ENCODE assay signal across 21 mouse cellular contexts in the genomic region with DNA sequence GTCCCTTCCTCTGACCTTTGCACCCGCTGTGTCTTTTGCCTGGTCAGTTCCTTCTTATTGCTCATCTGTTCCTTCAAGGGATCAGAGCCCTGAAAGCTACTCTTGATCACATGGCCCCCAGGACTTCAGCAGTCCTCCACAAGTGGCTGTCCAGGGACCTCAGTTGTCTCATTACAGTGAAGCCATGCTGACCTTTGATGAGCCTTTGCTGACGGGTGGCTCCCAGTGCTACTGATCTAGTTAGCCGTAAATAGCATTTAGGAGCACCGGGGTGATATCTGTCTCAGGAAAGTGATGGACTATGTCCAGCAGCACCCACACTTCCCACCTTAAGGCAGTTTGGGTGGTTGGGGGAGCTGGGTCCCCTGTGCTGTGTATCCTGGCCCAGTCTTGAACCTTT.
DNase-seq lines count a peak whose midpoint lies in the region; ATAC-seq lines count a peak whose summit lies in the region.
"Had no signal": no experiment of that assay in that cellular context is flagged by ENCODE, and none has a peak within 500 bp of the region (broad histone marks: within the 10 kb centered on the region; RNA-seq: fewer than 3 reads in every experiment).

No protein-coding gene starts in this region.

- H3K9me3 ChIP-seq in forebrain, embryonic 10.5 days: no peaks in the 10 kb centered on the region
- no peaks in the 10 kb centered on the region for H3K9me3 ChIP-seq in forebrain, embryonic 13.5 days (replicated peaks)
- H3K9me3 ChIP-seq in hindbrain, embryonic 13.5 days: no peaks in the 10 kb centered on the region
- no peaks in the 10 kb centered on the region for H3K9me3 ChIP-seq in hindbrain, embryonic 11.5 days (ENCODE audit: control insufficient read depth, low read length)
- H3K9me3 ChIP-seq in midbrain, embryonic 10.5 days (replicated peaks): no peaks in the 10 kb centered on the region
- H3K9me3 ChIP-seq in midbrain, embryonic 11.5 days (ENCODE audit: control insufficient read depth, low read length): no peaks in the 10 kb centered on the region
- H3K9me3 ChIP-seq: embryonic facial prominence, embryonic 10.5 days; hindbrain, embryonic 12.5 days had no signal

- H3K4me3 ChIP-seq in forebrain, embryonic 10.5 days: no peak overlapping the region
- no peak overlapping the region for H3K4me3 ChIP-seq in forebrain, embryonic 13.5 days
- H3K4me3 ChIP-seq in hindbrain, embryonic 13.5 days: no peak overlapping the region
- H3K4me3 ChIP-seq in hindbrain, embryonic 11.5 days (ENCODE audit: low read depth, low read length): no peak overlapping the region
- H3K4me3 ChIP-seq in midbrain, embryonic 10.5 days: no peak overlapping the region
- no peak overlapping the region for H3K4me3 ChIP-seq in midbrain, embryonic 11.5 days (ENCODE audit: low read depth, low read length)
- H3K4me3 ChIP-seq: embryonic facial prominence, embryonic 10.5 days; erythroblast, embryonic 14.5 days; hindbrain, embryonic 12.5 days had no signal

- 91% methylated on average over 4 of the region's 4 CpGs for WGBS in forebrain, embryonic 10.5 days
- WGBS in forebrain, embryonic 13.5 days: 92% methylated on average over 4 of the region's 4 CpGs
- 79% methylated on average over 4 of the region's 4 CpGs for WGBS in hindbrain, embryonic 13.5 days
- WGBS in hindbrain, embryonic 11.5 days: 80% methylated on average over 4 of the region's 4 CpGs
- WGBS in midbrain, embryonic 10.5 days: 92% methylated on average over 4 of the region's 4 CpGs
- 92% methylated on average over 4 of the region's 4 CpGs for WGBS in midbrain, embryonic 11.5 days

- no peak overlapping the region for H3K9ac ChIP-seq in forebrain, embryonic 13.5 days
- no peak overlapping the region for H3K9ac ChIP-seq in hindbrain, embryonic 13.5 days
- no peak overlapping the region for H3K9ac ChIP-seq in hindbrain, embryonic 11.5 days (ENCODE audit: low read depth, low read length)
- no peak overlapping the region for H3K9ac ChIP-seq in midbrain, embryonic 11.5 days (ENCODE audit: low read length)
- H3K9ac ChIP-seq: hindbrain, embryonic 12.5 days had no signal

- H3K27me3 ChIP-seq in forebrain, embryonic 10.5 days (ENCODE audit: poor library complexity, severe bottlenecking): no peaks in the 10 kb centered on the region
- no peaks in the 10 kb centered on the region for H3K27me3 ChIP-seq in forebrain, embryonic 13.5 days
- no peaks in the 10 kb centered on the region for H3K27me3 ChIP-seq in hindbrain, embryonic 13.5 days
- H3K27me3 ChIP-seq in hindbrain, embryonic 11.5 days (ENCODE audit: control insufficient read depth, insufficient read depth, low read length): no peaks in the 10 kb centered on the region
- no peaks in the 10 kb centered on the region for H3K27me3 ChIP-seq in midbrain, embryonic 10.5 days (ENCODE audit: low read depth, poor library complexity, severe bottlenecking)
- no peaks in the 10 kb centered on the region for H3K27me3 ChIP-seq in midbrain, embryonic 11.5 days (ENCODE audit: control insufficient read depth, insufficient read depth, low read length)
- H3K27me3 ChIP-seq: hindbrain, embryonic 12.5 days had no signal

- peaks cover 90% of the 10 kb centered on the region for H3K36me3 ChIP-seq in forebrain, embryonic 10.5 days (replicated peaks)
- H3K36me3 ChIP-seq in forebrain, embryonic 13.5 days (ENCODE audit: poor library complexity, severe bottlenecking): peaks cover 68% of the 10 kb centered on the region
- H3K36me3 ChIP-seq in hindbrain, embryonic 13.5 days: peaks cover 49% of the 10 kb centered on the region
- H3K36me3 ChIP-seq in hindbrain, embryonic 11.5 days (ENCODE audit: control insufficient read depth, insufficient read depth, low read length): peaks cover 4% of the 10 kb centered on the region; the same call in 1 of the 2 replicates
- H3K36me3 ChIP-seq in midbrain, embryonic 10.5 days: peaks cover 91% of the 10 kb centered on the region
- no peaks in the 10 kb centered on the region; the same call in 1 of the 2 replicates for H3K36me3 ChIP-seq in midbrain, embryonic 11.5 days (ENCODE audit: control insufficient read depth, insufficient read depth, low read length)
- H3K36me3 ChIP-seq: G1E had no signal

- peaks cover 21% of the 10 kb centered on the region for H3K4me1 ChIP-seq in forebrain, embryonic 10.5 days
- peaks cover 23% of the 10 kb centered on the region for H3K4me1 ChIP-seq in forebrain, embryonic 13.5 days
- H3K4me1 ChIP-seq in hindbrain, embryonic 13.5 days (replicated peaks): peaks cover 58% of the 10 kb centered on the region
- H3K4me1 ChIP-seq in hindbrain, embryonic 11.5 days (replicated peaks; ENCODE audit: control insufficient read depth, insufficient read depth, low read length): no peaks in the 10 kb centered on the region
- H3K4me1 ChIP-seq in midbrain, embryonic 10.5 days: peaks cover 36% of the 10 kb centered on the region
- H3K4me1 ChIP-seq in midbrain, embryonic 11.5 days (ENCODE audit: control insufficient read depth, insufficient read depth, low read length): no peaks in the 10 kb centered on the region

- no peak for DNase-seq in forebrain, embryonic 10.5 days (ENCODE audit: extremely low spot score, low spot score)
- DNase-seq in hindbrain, embryonic 11.5 days (ENCODE audit: low spot score): no peak
- DNase-seq in midbrain, embryonic 10.5 days (ENCODE audit: low spot score): no peak
- DNase-seq in midbrain, embryonic 11.5 days (ENCODE audit: low spot score, missing footprints): no peak
- no peak for DNase-seq in retina, postnatal 1 day
- DNase-seq: adrenal gland, adult 8-10 months; B cell, adult 2 months; cerebellum, adult 2 months; cerebellum, postnatal 10 days; gastrocnemius, postnatal 25 days; heart, adult 11 months; heart, postnatal 36 days had no signal

- 0 out of 2 replicates have a peak overlapping the region, but pooled peaks have one; percentile 9 for H3K27ac ChIP-seq in forebrain, embryonic 10.5 days
- H3K27ac ChIP-seq in forebrain, embryonic 13.5 days: no peak overlapping the region
- peak overlapping the region; percentile 40 for H3K27ac ChIP-seq in hindbrain, embryonic 13.5 days
- no peak overlapping the region for H3K27ac ChIP-seq in hindbrain, embryonic 11.5 days (ENCODE audit: low read depth, low read length)
- peak overlapping the region; percentile 7; the same call in 1 of the 2 replicates for H3K27ac ChIP-seq in midbrain, embryonic 10.5 days (replicated peaks)
- no peak overlapping the region for H3K27ac ChIP-seq in midbrain, embryonic 11.5 days (ENCODE audit: low read depth, low read length)
- H3K27ac ChIP-seq: embryonic facial prominence, embryonic 10.5 days; hindbrain, embryonic 12.5 days; hindbrain, postnatal 0 days had no signal

- no peak overlapping the region for H3K4me2 ChIP-seq in forebrain, embryonic 13.5 days
- no peak overlapping the region for H3K4me2 ChIP-seq in hindbrain, embryonic 13.5 days
- H3K4me2 ChIP-seq in hindbrain, embryonic 11.5 days (replicated peaks; ENCODE audit: low read depth, low read length): no peak overlapping the region
- H3K4me2 ChIP-seq in midbrain, embryonic 11.5 days: no peak overlapping the region
- H3K4me2 ChIP-seq: heart, embryonic 11.5 days; hindbrain, embryonic 12.5 days had no signal

- ATAC-seq in forebrain, embryonic 13.5 days: no peak
- ATAC-seq in hindbrain, embryonic 13.5 days (ENCODE audit: low FRiP score): no peak
- no peak for ATAC-seq in hindbrain, embryonic 11.5 days (ENCODE audit: low FRiP score)
- ATAC-seq in midbrain, embryonic 11.5 days (ENCODE audit: low FRiP score): no peak
- ATAC-seq: CD4-positive, CD25-positive, alpha-beta regulatory T cell, adult 4 months; hindbrain, postnatal 0 days had no signal

Comparison
In these comparisons a context has a peak if more than half of its experiments do, and no peak if none do; other contexts are left out.
1. H3K27ac ChIP-seq: peak in forebrain, embryonic 10.5 days (single experiment), hindbrain, embryonic 13.5 days (single experiment) and midbrain, embryonic 10.5 days (single experiment); none in forebrain, embryonic 13.5 days (single experiment), hindbrain, embryonic 11.5 days (single experiment) and midbrain, embryonic 11.5 days (single experiment).